Mouse (Mus musculus): ENCODE measurements around the gene Zbtb8b.
"Not testable (repeated sequence)": the region's sequence is repeated elsewhere in the genome, so short reads cannot be mapped to it uniquely, and the experiment has no call there.

The Zbtb8b gene

GRCm38 (mm10) chr4:129415892-129416291 lies 24.8 kb downstream of the Zbtb8b start:
- no peak for DNase-seq

DNA sequence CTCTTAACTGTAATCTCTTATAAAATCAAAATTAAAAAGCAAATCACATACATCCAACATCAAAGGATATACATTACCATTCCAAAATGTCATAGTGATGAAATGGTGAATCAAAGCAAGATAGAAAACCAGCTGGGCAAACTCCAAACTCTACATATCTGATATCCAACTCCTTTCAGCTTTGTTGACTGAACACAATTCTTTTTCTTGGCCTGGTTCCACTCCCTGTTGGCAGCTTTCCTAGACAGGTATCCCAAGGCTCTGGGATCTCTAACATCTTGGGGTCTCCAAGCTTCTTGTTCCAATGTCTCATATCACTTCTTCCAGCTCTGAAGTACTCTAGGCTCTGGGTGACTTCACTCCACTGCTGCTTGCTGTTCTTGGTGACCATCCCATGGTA lies 29.7 kb downstream of the Zbtb8b start:
- DNase-seq, result peak in 1 of 2 experiments; percentile 8

DNA sequence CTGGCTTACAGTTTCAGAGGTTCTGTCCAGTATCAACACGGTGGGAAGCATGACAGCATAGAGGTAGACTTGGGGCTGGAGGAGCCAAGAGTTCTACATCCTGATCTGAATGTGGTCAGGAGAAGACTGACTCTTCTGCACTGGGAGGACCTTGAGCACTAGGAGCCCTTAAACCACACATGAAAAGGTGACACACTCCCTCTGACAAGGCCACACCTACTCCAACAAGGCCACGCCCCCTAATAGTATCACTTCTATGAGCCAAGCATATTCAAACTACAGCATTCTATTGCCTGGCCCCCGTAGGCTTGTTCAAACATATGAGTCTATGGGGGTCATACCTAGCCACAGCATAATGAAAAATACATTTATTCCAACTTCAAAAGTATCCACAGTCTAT lies 30.1 kb downstream of the Zbtb8b start:
- DNase-seq, result not testable (repeated sequence)

GRCm38 (mm10) chr4:129406447-129406846 lies 34.2 kb downstream of the Zbtb8b start:
- peak; percentile 55 to 66 for DNase-seq

DNA sequence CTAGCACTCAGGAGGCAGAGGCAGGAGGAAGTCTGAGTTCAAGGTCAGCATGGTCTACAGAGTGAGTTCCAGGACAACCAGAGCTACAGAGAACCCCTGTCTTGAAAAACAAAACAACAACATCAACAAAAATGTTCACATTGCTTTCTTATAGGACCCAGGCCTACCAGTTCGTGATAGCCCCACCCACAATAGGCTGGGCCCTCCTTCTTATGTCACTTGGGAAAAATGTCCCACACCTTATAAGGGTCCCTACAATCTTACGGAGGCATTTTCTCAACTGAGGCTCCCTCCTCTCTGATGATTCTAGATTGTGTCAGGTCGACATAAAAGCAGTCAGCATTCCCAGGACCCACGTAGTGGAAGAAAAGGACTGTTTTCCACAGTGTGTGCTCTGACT lies 40.8 kb downstream of the Zbtb8b start:
- no peak for DNase-seq

DNA sequence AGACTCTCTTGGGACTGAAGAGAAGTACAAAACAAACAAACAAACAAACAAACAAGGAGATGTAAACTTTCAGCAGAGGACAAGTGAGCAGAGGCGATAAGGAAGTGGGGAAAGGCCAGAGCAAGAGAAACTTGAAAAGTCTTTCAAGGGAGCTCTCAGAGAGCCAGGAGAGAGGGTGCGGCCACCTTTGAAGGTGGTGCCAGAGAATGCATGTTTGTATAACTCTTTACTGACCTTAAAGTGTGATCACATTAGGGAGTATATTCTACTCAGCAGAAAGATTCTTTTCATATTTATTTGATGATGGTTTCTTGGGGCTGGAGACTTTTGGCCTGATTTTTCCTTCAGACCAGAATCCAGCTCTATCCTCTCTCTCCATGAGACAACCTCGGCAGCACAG lies 43.7 kb downstream of the Zbtb8b start:
- no peak for DNase-seq

GRCm38 (mm10) chr4:129394089-129394870 lies 46.4 kb downstream of the Zbtb8b start:
- no peak for DNase-seq

GRCm38 (mm10) chr4:129390936-129391557 lies 49.6 kb downstream of the Zbtb8b start:
- no peak for DNase-seq

GRCm38 (mm10) chr4:129390216-129390743 lies 50.4 kb downstream of the Zbtb8b start:
- no peak for DNase-seq

- DNase-seq, result no peak
These were observed 52.2 kb downstream of the Zbtb8b start for GRCm38 (mm10) chr4:129388404-129388803.

DNA sequence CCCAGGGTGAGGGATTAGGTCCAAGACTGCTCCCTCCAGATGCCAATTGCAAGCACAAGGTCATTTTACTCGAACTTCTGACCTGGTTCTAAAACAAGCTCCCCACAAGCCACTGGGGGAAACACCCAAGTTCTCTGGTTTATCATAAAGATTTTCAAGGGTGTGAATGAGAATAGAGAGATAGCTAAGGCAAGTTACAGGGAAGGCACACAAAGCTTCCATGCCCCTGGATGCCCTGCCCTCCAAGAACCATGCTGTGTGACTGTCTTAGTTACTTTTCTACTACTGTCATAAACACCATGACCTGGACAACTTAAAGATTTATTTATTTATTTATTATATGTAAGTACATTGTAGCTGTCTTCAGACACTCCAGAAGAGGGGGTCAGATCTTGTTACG lies 53.7 kb downstream of the Zbtb8b start:
- DNase-seq, result no peak

GRCm38 (mm10) chr4:129386269-129386946 lies 54.2 kb downstream of the Zbtb8b start:
- no peak for DNase-seq

DNA sequence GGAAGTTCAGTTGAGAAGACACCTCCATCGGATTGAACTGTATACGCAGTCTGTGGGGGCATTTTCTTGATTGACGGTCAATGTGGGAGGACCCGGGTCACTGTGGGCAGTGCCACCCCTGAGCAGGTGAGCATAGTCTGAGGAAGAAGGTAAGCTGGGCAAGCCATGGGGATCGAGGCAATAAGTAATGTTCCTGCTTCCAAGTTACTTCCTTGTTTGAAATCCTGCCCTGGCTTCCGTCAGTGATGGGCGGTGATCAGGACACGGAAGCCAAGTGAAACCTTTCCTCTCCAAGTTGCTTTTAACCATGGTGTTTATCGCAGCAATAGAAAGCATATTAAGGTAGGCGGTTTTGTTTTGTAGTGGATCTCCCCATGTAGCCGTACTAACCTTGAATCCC lies 55.0 kb downstream of the Zbtb8b start:
- DNase-seq, result no peak

DNA sequence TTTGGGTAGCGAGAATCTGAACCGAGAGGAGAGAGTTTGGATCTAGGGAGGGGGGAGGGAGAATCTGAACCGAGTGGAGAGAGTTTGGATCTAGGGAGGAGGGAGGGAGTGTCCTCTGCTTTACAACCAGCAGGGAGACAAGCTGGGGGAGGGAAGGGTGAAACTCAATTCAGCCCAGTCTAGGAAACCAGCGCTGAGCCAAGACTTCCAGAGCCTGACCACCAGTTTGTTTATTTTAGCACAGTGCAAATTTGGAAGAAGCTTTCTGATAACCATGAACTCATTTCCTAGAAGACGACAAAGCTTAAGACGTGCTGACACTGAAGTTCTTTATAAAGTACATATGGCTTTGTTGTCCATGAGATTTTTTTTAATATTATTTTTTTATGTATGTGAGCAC lies 56.2 kb downstream of the Zbtb8b start:
- DNase-seq, result no peak

DNA sequence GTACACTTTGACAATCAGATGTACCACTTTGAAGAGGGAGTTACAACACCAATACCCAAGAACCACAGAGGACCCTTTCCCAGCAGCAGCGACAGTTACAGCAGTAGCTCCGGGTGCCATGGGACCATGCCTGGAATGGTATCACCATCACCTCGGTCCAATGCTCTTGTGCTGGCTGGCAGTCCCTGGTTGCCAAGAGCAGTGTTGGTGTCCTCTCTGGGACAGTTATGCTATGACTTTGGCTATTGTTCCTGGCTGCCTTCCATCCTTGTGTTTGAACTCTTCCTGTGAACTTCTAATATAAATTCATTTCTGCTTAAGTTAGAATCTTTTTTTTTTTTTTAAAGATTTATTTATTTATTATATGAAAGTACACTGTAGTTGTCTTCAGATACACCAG lies 57.1 kb downstream of the Zbtb8b start:
- no peak for DNase-seq

- DNase-seq, result no peak
These were observed 58.2 kb downstream of the Zbtb8b start for GRCm38 (mm10) chr4:129382488-129382887.

DNA sequence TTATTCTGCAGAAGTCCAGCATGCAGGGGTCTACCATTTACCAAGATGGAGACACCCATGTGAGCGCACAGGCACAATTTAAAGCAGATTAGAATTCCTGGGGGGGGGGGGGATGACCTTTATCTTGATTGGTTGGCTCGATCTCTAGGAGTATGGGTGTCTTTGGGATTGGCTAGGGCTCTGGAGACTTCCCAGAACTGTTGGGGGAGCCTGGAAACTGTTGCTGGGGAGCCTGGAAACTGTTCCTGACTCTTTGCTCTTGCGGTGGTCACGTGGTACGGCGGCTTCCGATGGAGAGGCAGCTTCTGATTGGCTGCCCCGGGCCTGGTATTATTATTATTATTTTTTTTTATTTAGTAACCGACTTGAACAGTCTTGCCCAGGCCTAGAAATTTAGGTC lies 58.6 kb downstream of the Zbtb8b start:
- DNase-seq, result no peak

GRCm38 (mm10) chr4:129381148-129381547 lies 59.5 kb downstream of the Zbtb8b start:
- no peak for DNase-seq

- no peak for DNase-seq
These were observed 60.8 kb downstream of the Zbtb8b start for GRCm38 (mm10) chr4:129379805-129380204.

GRCm38 (mm10) chr4:129377601-129378390 lies 62.9 kb downstream of the Zbtb8b start, which contains the start of gene Zbtb8a:
TSS of gene Zbtb8a (minus strand) at chr4:129378116.
- peak; percentile 77 to 78 for DNase-seq

DNA sequence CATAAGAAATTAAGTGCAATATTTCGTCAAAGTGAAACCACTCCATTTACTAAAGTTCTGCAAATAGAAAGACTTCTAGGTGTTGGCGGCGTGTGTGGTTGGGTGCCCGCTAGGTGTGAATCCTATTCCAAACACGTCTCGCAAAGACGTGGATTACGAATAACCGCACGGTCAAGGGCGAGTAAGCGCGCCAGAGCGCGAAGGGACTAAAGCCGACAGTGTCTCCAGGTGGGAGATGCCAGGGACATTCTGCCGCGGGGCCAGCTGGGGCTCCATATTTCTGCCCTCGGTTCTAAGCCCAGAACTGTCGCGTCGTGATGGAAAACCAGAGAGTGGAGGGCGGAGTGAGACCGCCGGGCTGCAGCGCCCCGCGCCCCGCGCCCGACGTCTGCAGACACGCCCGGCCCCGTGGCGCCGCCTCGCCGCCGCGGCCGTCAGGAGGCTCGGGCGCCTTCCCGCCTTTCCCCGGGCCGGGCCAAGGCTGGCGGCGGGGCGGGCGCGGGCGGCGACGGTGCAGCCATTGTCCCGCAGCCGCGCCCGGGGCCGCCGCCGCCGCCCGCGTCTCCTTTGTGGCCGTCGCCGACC lies 63.6 kb downstream of the Zbtb8b start:
- DNase-seq, result peak; percentile 73 to 78

DNA sequence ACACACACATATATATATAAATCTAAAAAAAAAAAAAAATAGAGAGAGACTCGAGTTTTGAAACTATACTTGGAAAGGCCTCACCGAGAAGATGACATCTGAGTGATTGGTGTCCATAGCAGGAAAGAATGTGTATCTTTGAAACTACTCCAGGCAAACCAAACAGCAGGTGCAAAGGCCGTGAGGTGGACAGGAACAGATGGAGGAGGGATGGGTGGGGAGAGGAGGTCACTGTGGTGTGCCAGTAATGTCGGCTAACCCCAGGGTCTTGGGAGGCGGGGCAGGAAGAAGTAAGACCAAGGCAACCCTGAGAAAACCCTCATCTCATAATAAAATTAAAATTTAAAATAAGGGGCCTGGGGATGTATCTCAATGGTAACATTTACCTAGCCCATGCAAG lies 64.8 kb downstream of the Zbtb8b start:
- peak; percentile 31 to 56 for DNase-seq

Measured in cerebellum, postnatal 10 days (tissue).